Comparison of ENCODE assay signal across 10 mouse cellular contexts in the genomic region with DNA sequence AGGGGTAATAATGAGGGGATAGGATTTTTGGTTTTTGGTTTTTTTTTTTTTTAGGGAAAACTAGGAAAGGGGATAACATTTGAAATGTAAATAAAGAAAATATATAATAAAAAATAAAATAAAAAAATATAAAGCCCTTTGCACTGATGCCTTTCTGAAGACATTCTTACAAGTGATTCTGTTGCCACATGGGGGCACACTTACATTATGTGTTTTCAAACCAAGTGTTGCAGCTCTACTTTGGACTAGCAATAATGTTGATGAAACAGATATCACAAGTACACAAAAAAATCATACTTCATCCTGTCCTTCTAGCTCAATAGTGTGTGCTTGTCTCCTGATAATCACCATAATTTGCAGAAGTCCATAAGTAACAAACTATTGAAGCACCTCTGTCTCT.
DNase-seq lines count a peak whose midpoint lies in the region; ATAC-seq and TF ChIP-seq lines count a peak whose summit lies in the region.
"Had no signal": no experiment of that assay in that cellular context is flagged by ENCODE, and none has a peak within 500 bp of the region (broad histone marks: within the 10 kb centered on the region; RNA-seq: fewer than 3 reads in every experiment).

No protein-coding gene starts in this region.

- DNase-seq in heart, adult 2 months = no peak
- no peak for DNase-seq in heart, postnatal 36 days
- no peak for DNase-seq in liver, postnatal 0 days
- DNase-seq in adipocyte (ENCODE audit: low spot score) = peak; percentile 56
- DNase-seq in lung, postnatal 36 days = peak; percentile 62
- DNase-seq in thymus, postnatal 0 days (ENCODE audit: low spot score) = no peak

- peak; percentile 73 for TF ChIP-seq CTCF in heart, adult 2 months (IDR thresholded peaks at IDR 0.05)
- peak; percentile 31 for TF ChIP-seq CTCF in liver, postnatal 0 days (IDR thresholded peaks at IDR 0.05; ENCODE audit: low read depth)

- no peaks in the 10 kb centered on the region for H3K79me2 ChIP-seq in heart, adult 2 months (replicated peaks; ENCODE audit: control insufficient read depth, insufficient read depth, low read length)

- TF ChIP-seq POLR2A in heart, adult 2 months (IDR thresholded peaks at IDR 0.05; ENCODE audit: insufficient read depth, low read depth, low read length) = no peak

- no peaks in the 10 kb centered on the region for H3K9me3 ChIP-seq in liver, postnatal 0 days (ENCODE audit: low read length)
- H3K9me3 ChIP-seq in liver, embryonic 12.5 days (replicated peaks) = no peaks in the 10 kb centered on the region
- H3K9me3 ChIP-seq: embryonic facial prominence, embryonic 15.5 days; limb, embryonic 15.5 days had no signal

- no peak overlapping the region for H3K9ac ChIP-seq in heart, adult 2 months (ENCODE audit: low read depth, low read length)
- no peak overlapping the region for H3K9ac ChIP-seq in liver, postnatal 0 days (replicated peaks)
- no peak overlapping the region for H3K9ac ChIP-seq in liver, embryonic 12.5 days
- H3K9ac ChIP-seq: embryonic facial prominence, embryonic 15.5 days; limb, embryonic 15.5 days had no signal

- TF ChIP-seq EP300 in heart, adult 2 months (IDR thresholded peaks at IDR 0.05; ENCODE audit: insufficient read depth, low read depth, low read length) = no peak
- no peak for TF ChIP-seq EP300 in liver, postnatal 0 days (IDR thresholded peaks at IDR 0.05; ENCODE audit: low read depth)

- no peaks in the 10 kb centered on the region for H3K27me3 ChIP-seq in heart, adult 2 months (ENCODE audit: control insufficient read depth, insufficient read depth, low read length)
- H3K27me3 ChIP-seq in liver, postnatal 0 days (ENCODE audit: insufficient read depth, low read length) = no peaks in the 10 kb centered on the region
- no peaks in the 10 kb centered on the region for H3K27me3 ChIP-seq in liver, embryonic 12.5 days (replicated peaks)
- H3K27me3 ChIP-seq: embryonic facial prominence, embryonic 15.5 days; limb, embryonic 15.5 days had no signal

- no peak for ATAC-seq in liver, postnatal 0 days
- no peak for ATAC-seq in liver, embryonic 12.5 days
- ATAC-seq in megakaryocyte, adult 5-6 weeks (ENCODE audit: poor library complexity, severe bottlenecking) = no peak

- no peak overlapping the region for H3K27ac ChIP-seq in heart, adult 2 months
- H3K27ac ChIP-seq in liver, postnatal 0 days (ENCODE audit: low read depth) = no peak overlapping the region
- no peak overlapping the region for H3K27ac ChIP-seq in liver, embryonic 12.5 days
- H3K27ac ChIP-seq: embryonic facial prominence, embryonic 15.5 days; limb, embryonic 15.5 days had no signal

- intact Hi-C loops in heart, adult 2 months (cut with DNase I) = loop anchor here (1.0 kb wide), 1 partner anchor 20 kb away; no protein-coding TSS in a partner anchor
- intact Hi-C loops in heart, postnatal 36 days (cut with DNase I) = loop anchor here (10.0 kb wide), 1 partner anchor 421 kb away; no protein-coding TSS in a partner anchor

- no peak overlapping the region for H3K4me3 ChIP-seq in heart, adult 2 months
- H3K4me3 ChIP-seq in liver, postnatal 0 days (ENCODE audit: low read depth, low read length) = no peak overlapping the region
- no peak overlapping the region for H3K4me3 ChIP-seq in liver, embryonic 12.5 days
- H3K4me3 ChIP-seq: embryonic facial prominence, embryonic 15.5 days; limb, embryonic 15.5 days had no signal

- H3K36me3 ChIP-seq in heart, adult 2 months (ENCODE audit: control insufficient read depth, insufficient read depth, low read length) = no peaks in the 10 kb centered on the region
- no peaks in the 10 kb centered on the region for H3K36me3 ChIP-seq in liver, postnatal 0 days (replicated peaks; ENCODE audit: insufficient read depth, low read length)
- no peaks in the 10 kb centered on the region for H3K36me3 ChIP-seq in liver, embryonic 12.5 days
- H3K36me3 ChIP-seq: embryonic facial prominence, embryonic 15.5 days; limb, embryonic 15.5 days had no signal

- H3K4me1 ChIP-seq in heart, adult 2 months (ENCODE audit: control insufficient read depth, insufficient read depth, low read length) = no peaks in the 10 kb centered on the region; the same call in none of the 2 replicates
- no peaks in the 10 kb centered on the region for H3K4me1 ChIP-seq in liver, postnatal 0 days (ENCODE audit: insufficient read depth)
- no peaks in the 10 kb centered on the region for H3K4me1 ChIP-seq in liver, embryonic 12.5 days
- H3K4me1 ChIP-seq: embryonic facial prominence, embryonic 15.5 days; limb, embryonic 15.5 days had no signal

- H3K4me2 ChIP-seq in liver, postnatal 0 days (ENCODE audit: low read depth, low read length) = no peak overlapping the region
- no peak overlapping the region for H3K4me2 ChIP-seq in liver, embryonic 12.5 days
- H3K4me2 ChIP-seq: embryonic facial prominence, embryonic 15.5 days; limb, embryonic 15.5 days had no signal

Comparison
In these comparisons a context has a peak if more than half of its experiments do, and no peak if none do; other contexts are left out.
1. DNase-seq: peak in adipocyte (single experiment) and lung, postnatal 36 days (single experiment); none in heart, adult 2 months (0 of 2), heart, postnatal 36 days (0 of 2), liver, postnatal 0 days (single experiment) and thymus, postnatal 0 days (single experiment).